In genomic region chr5:30930121-30930520, GRCm38 (mm10) we compare ENCODE assay signal across 8 mouse cellular contexts. TPM values are rescaled to one million over a fixed set of nuclear protein-coding genes. Genes with fewer than 3 reads are reported as not detected.
DNase-seq lines count a peak whose midpoint lies in the region; ATAC-seq lines count a peak whose summit lies in the region.
"Had no signal": no experiment of that assay in that cellular context is flagged by ENCODE, and none has a peak within 500 bp of the region (broad histone marks: within the 10 kb centered on the region; RNA-seq: fewer than 3 reads in every experiment).

No protein-coding gene starts in this region.

- H3K27me3 ChIP-seq in intestine, embryonic 16.5 days (replicated peaks; ENCODE audit: control insufficient read depth, insufficient read depth, low read length): no peaks in the 10 kb centered on the region
- H3K27me3 ChIP-seq: neural tube, embryonic 13.5 days had no signal

- no peak overlapping the region for H3K27ac ChIP-seq in intestine, embryonic 16.5 days (ENCODE audit: low read length)
- H3K27ac ChIP-seq: neural tube, embryonic 13.5 days had no signal

- intact Hi-C loops in left cerebral cortex, postnatal 25 days (cut with DNase I): loop anchor here (1.0 kb wide), 1 partner anchor 74 kb away; no protein-coding TSS in a partner anchor

- ATAC-seq in erythroid progenitor cell, adult 5-6 weeks (replicated peaks; ENCODE audit: low FRiP score, poor library complexity, severe bottlenecking): 0 out of 2 replicates have a peak, but pooled peaks have one; percentile 38
- ATAC-seq in intestine, embryonic 16.5 days: peak; percentile 36; the same call in 1 of the 2 replicates

- peak; percentile 69 for DNase-seq in urinary bladder, postnatal 25 days (ENCODE audit: low spot score)
- no peak for DNase-seq in urinary bladder, adult 18-20 months (ENCODE audit: low spot score in 2 of 2)
- peak; percentile 78 to 85 for DNase-seq in adrenal gland, postnatal 36 days
- peak; percentile 75 to 87 for DNase-seq in left cerebral cortex, postnatal 25 days (ENCODE audit: low spot score in 2 of 2)
- peak; percentile 35 to 58 for DNase-seq in natural killer cell, adult 2 months (ENCODE audit: low spot score in 2 of 2)

- no peaks in the 10 kb centered on the region for H3K9me3 ChIP-seq in intestine, embryonic 16.5 days (ENCODE audit: control insufficient read depth, low read length)
- H3K9me3 ChIP-seq: neural tube, embryonic 13.5 days had no signal

- WGBS in intestine, embryonic 16.5 days: 43% methylated on average over 4 of the region's 4 CpGs

- H3K4me2 ChIP-seq in intestine, embryonic 16.5 days (ENCODE audit: low read depth, low read length): no peak overlapping the region
- H3K4me2 ChIP-seq: neural tube, embryonic 13.5 days had no signal

- H3K36me3 ChIP-seq in intestine, embryonic 16.5 days (ENCODE audit: control insufficient read depth, insufficient read depth, low read length): no peaks in the 10 kb centered on the region
- H3K36me3 ChIP-seq: neural tube, embryonic 13.5 days had no signal

- no peak overlapping the region for H3K4me3 ChIP-seq in intestine, embryonic 16.5 days (ENCODE audit: low read length)
- H3K4me3 ChIP-seq: neural tube, embryonic 13.5 days had no signal

- no peak overlapping the region for H3K9ac ChIP-seq in intestine, embryonic 16.5 days (ENCODE audit: low read depth, low read length)
- H3K9ac ChIP-seq: neural tube, embryonic 13.5 days had no signal

- H3K4me1 ChIP-seq in intestine, embryonic 16.5 days (ENCODE audit: control insufficient read depth, insufficient read depth, low read length): peaks cover 3% of the 10 kb centered on the region; the same call in 1 of the 2 replicates
- H3K4me1 ChIP-seq: neural tube, embryonic 13.5 days had no signal

RNA-seq across cellular contexts. Expression of gene Khk, which starts 8.9 kb away (rescaled TPM):
- 10 to 100 TPM; 37.5 to 64.9 TPM for total RNA-seq in adrenal gland, postnatal 36 days (2021)
- total RNA-seq in erythroid progenitor cell, adult 5-6 weeks (2015; ENCODE audit: low replicate concordance): 2.5 and 10.8 TPM in 2 replicates
- total RNA-seq in erythroid progenitor cell, adult 5-6 weeks (2017; ENCODE audit: low replicate concordance): 4.4 and 8.9 TPM in 2 replicates
- 26.9 and 32.5 TPM in 2 replicates for polyA plus RNA-seq in intestine, embryonic 16.5 days (2015; fragmentation: Nextera tagmentation; extraction: Ambion mirVana)
- total RNA-seq in left cerebral cortex, postnatal 25 days (2021): 10 to 100 TPM; 15.1 to 15.9 TPM

RNA-seq across cellular contexts. Expression of gene Cgref1, which starts 15.3 kb away (rescaled TPM):
- 1 to 10 TPM in 1 of 2 experiments, under 1 TPM in 1; 0.89 to 1.3 TPM for total RNA-seq in adrenal gland, postnatal 36 days (2021)
- total RNA-seq in erythroid progenitor cell, adult 5-6 weeks (2015; ENCODE audit: low replicate concordance): not detected in 2 replicates
- not detected in 2 replicates for total RNA-seq in erythroid progenitor cell, adult 5-6 weeks (2017; ENCODE audit: low replicate concordance)
- polyA plus RNA-seq in intestine, embryonic 16.5 days (2015; fragmentation: Nextera tagmentation; extraction: Ambion mirVana): 67.0 and 88.7 TPM in 2 replicates
- 10 to 100 TPM; 24.8 to 27.7 TPM for total RNA-seq in left cerebral cortex, postnatal 25 days (2021)

RNA-seq across cellular contexts. Expression of gene Emilin1, which starts 16.9 kb away (rescaled TPM):
- 10 to 100 TPM; 49.8 to 56.0 TPM for total RNA-seq in adrenal gland, postnatal 36 days (2021)
- total RNA-seq in erythroid progenitor cell, adult 5-6 weeks (2015; ENCODE audit: low replicate concordance): 9.6 and 11.5 TPM in 2 replicates
- total RNA-seq in erythroid progenitor cell, adult 5-6 weeks (2017; ENCODE audit: low replicate concordance): 5.6 and 11.6 TPM in 2 replicates
- 173 and 177 TPM in 2 replicates for polyA plus RNA-seq in intestine, embryonic 16.5 days (2015; fragmentation: Nextera tagmentation; extraction: Ambion mirVana)
- total RNA-seq in left cerebral cortex, postnatal 25 days (2021): 1 to 10 TPM; 2.1 to 2.3 TPM

RNA-seq across cellular contexts. Expression of gene Ost4, which starts 22.5 kb away (rescaled TPM):
- 100 to 1,000 TPM; 211 to 228 TPM for total RNA-seq in adrenal gland, postnatal 36 days (2021)
- 256 and 260 TPM in 2 replicates for total RNA-seq in erythroid progenitor cell, adult 5-6 weeks (2015; ENCODE audit: low replicate concordance)
- total RNA-seq in erythroid progenitor cell, adult 5-6 weeks (2017; ENCODE audit: low replicate concordance): 78.4 and 188 TPM in 2 replicates
- polyA plus RNA-seq in intestine, embryonic 16.5 days (2015; fragmentation: Nextera tagmentation; extraction: Ambion mirVana): 459 and 477 TPM in 2 replicates
- 100 to 1,000 TPM in 1 of 2 experiments, 10 to 100 TPM in 1; 98.1 to 103 TPM for total RNA-seq in left cerebral cortex, postnatal 25 days (2021)

RNA-seq across cellular contexts. Expression of gene Preb, which starts 30.0 kb away (rescaled TPM):
- total RNA-seq in adrenal gland, postnatal 36 days (2021): 100 to 1,000 TPM; 121 to 157 TPM
- 42.3 and 55.5 TPM in 2 replicates for total RNA-seq in erythroid progenitor cell, adult 5-6 weeks (2015; ENCODE audit: low replicate concordance)
- 8.2 and 24.9 TPM in 2 replicates for total RNA-seq in erythroid progenitor cell, adult 5-6 weeks (2017; ENCODE audit: low replicate concordance)
- polyA plus RNA-seq in intestine, embryonic 16.5 days (2015; fragmentation: Nextera tagmentation; extraction: Ambion mirVana): 222 and 227 TPM in 2 replicates
- total RNA-seq in left cerebral cortex, postnatal 25 days (2021): 100 to 1,000 TPM; 125 to 133 TPM

Comparison
In these comparisons a context has a peak if more than half of its experiments do, and no peak if none do; other contexts are left out.
1. DNase-seq: peak in urinary bladder, postnatal 25 days (single experiment), adrenal gland, postnatal 36 days (2 of 2), left cerebral cortex, postnatal 25 days (2 of 2) and natural killer cell, adult 2 months (2 of 2); none in urinary bladder, adult 18-20 months (0 of 2).
2. RNA of gene Cgref1, which starts 15.3 kb away (total RNA-seq): 24.8 to 27.7 TPM in left cerebral cortex, postnatal 25 days; 0.89 to 1.3 TPM in adrenal gland, postnatal 36 days and not detected in erythroid progenitor cell, adult 5-6 weeks; every median in the first group is over 10 times any median in the second.
3. RNA of gene Emilin1, which starts 16.9 kb away (total RNA-seq): 49.8 to 56.0 TPM in adrenal gland, postnatal 36 days; 5.6 to 11.6 TPM in erythroid progenitor cell, adult 5-6 weeks and 2.1 to 2.3 TPM in left cerebral cortex, postnatal 25 days; every median in the first group is over 4 times any median in the second.